Mouse (Mus musculus) CH12.LX (cell line): ENCODE data around the gene Mast3. TPM values are rescaled to one million over a fixed set of nuclear protein-coding genes. Genes with fewer than 3 reads are reported as not detected.

ENCODE experiments used
- DNase-seq: peaks from one replicate; pipeline ENCODE4 v3.0.0-alpha.2; 2013; ENCODE audit errors: extremely low read depth
- H3K27ac ChIP-seq: 2 replicates; pipeline ENCODE4 v1.5.1; 2012; ENCODE audit warnings: low read depth, mild to moderate bottlenecking, control low read depth, moderate library complexity; ENCODE audit not compliant: insufficient read depth
- H3K27me3 ChIP-seq: replicated peaks from 2 replicates; pipeline ENCODE3; 2012; ENCODE audit warnings: inconsistent platforms
- H3K36me3 ChIP-seq, 2 experiments: replicated peaks in 1 of 2; 2 replicates each; pipeline versions ENCODE3 to v1.6.1; 2012; ENCODE audit warnings: inconsistent platforms in 1 of 2, low read length in 1 of 2, mild to moderate bottlenecking in 1 of 2, mixed read lengths in 1 of 2, moderate library complexity in 1 of 2; ENCODE audit not compliant: control insufficient read depth in 1 of 2, insufficient read depth in 1 of 2
- H3K4me1 ChIP-seq, 2 experiments: 2 replicates each; pipeline ENCODE4 v1.6.1; 2012; ENCODE audit warnings: inconsistent platforms in 1 of 2, moderate library complexity in 1 of 2; ENCODE audit not compliant: insufficient read depth in 2 of 2, control insufficient read depth in 1 of 2
- H3K4me2 ChIP-seq: 2 replicates; pipeline ENCODE4 v1.6.1; 2012; ENCODE audit warnings: low read depth, mild to moderate bottlenecking, control low read depth; ENCODE audit not compliant: poor library complexity, insufficient read depth, severe bottlenecking
- H3K4me3 ChIP-seq, 3 experiments: fragments of 150-350 bp in 1 of 3; sonication (generic) in 1 of 3; replicated peaks in 1 of 3; 2 replicates each; pipeline versions ENCODE3 to v1.5.1; 2011 to 2012; ENCODE audit warnings: low read depth in 2 of 3, low read length in 2 of 3, mild to moderate bottlenecking in 2 of 3, moderate library complexity in 2 of 3, control low read depth in 1 of 3, improper control_type of control experiment in 1 of 3, inconsistent platforms in 1 of 3, mixed read lengths in 1 of 3; ENCODE audit not compliant: poor library complexity in 1 of 3
- H3K79me2 ChIP-seq: replicated peaks from 2 replicates; pipeline ENCODE4 v1.6.1; 2012; ENCODE audit warnings: mild to moderate bottlenecking, moderate library complexity; ENCODE audit not compliant: control insufficient read depth, poor library complexity, insufficient read depth, severe bottlenecking; ENCODE audit errors: extremely low read depth
- H3K9ac ChIP-seq: 2 replicates; pipeline ENCODE4 v1.6.1; 2012; ENCODE audit warnings: low read depth, mild to moderate bottlenecking, control low read depth, moderate library complexity; ENCODE audit not compliant: insufficient read depth
- H3K9me3 ChIP-seq: replicated peaks from 2 replicates; pipeline ENCODE3; 2012; ENCODE audit warnings: low read length, inconsistent platforms, mixed read lengths
- CHD1 ChIP-seq: IDR thresholded peaks from 2 replicates; pipeline ENCODE4 v1.6.1; 2012; ENCODE audit warnings: low read depth, low read length, improper control_type of control experiment, inconsistent platforms
- CHD2 ChIP-seq: IDR thresholded peaks from 2 replicates; pipeline ENCODE4 v1.6.1; 2011; ENCODE audit warnings: low read length, improper control_type of control experiment
- CTCF ChIP-seq, 2 experiments: IDR thresholded peaks in 1 of 2; conservative IDR thresholded peaks in 1 of 2; 2 replicates each; pipeline ENCODE4 v1.5.1; 2011 to 2012; ENCODE audit warnings: low read depth in 2 of 2, low read length in 2 of 2, improper control_type of control experiment in 1 of 2, inconsistent platforms in 1 of 2, mild to moderate bottlenecking in 1 of 2, moderate library complexity in 1 of 2
- E2F4 ChIP-seq: IDR thresholded peaks from 2 replicates; pipeline ENCODE4 v1.6.1; 2011; ENCODE audit warnings: low read depth, low read length, improper control_type of control experiment; ENCODE audit not compliant: insufficient replicate concordance
- ELF1 ChIP-seq: IDR thresholded peaks from 2 replicates; pipeline ENCODE4 v1.6.1; 2014; ENCODE audit warnings: low read depth, mild to moderate bottlenecking, inconsistent platforms, low read length, improper control_type of control experiment
- GABPA ChIP-seq: IDR thresholded peaks from 2 replicates; pipeline ENCODE4 v1.6.1; 2012; ENCODE audit warnings: low read depth, low read length, improper control_type of control experiment, inconsistent platforms; ENCODE audit not compliant: insufficient replicate concordance
- HCFC1 ChIP-seq: IDR thresholded peaks from 2 replicates; pipeline ENCODE4 v1.6.1; 2012; ENCODE audit warnings: low read depth, mild to moderate bottlenecking, inconsistent platforms, low read length, improper control_type of control experiment
- JUN ChIP-seq: IDR thresholded peaks from 2 replicates; pipeline ENCODE4 v1.6.1; 2011; ENCODE audit warnings: low read depth, mild to moderate bottlenecking, low read length, improper control_type of control experiment, moderate library complexity; ENCODE audit not compliant: insufficient read depth
- JUND ChIP-seq: conservative IDR thresholded peaks from 2 replicates; pipeline ENCODE4 v1.6.1; 2011; ENCODE audit warnings: low read depth, low read length, improper control_type of control experiment
- KAT2A ChIP-seq: IDR thresholded peaks from 2 replicates; pipeline ENCODE4 v1.6.1; 2012; ENCODE audit warnings: low read length, improper control_type of control experiment, inconsistent platforms; ENCODE audit not compliant: insufficient replicate concordance
- MAX ChIP-seq: IDR thresholded peaks from 2 replicates; pipeline ENCODE4 v1.6.1; 2011; ENCODE audit warnings: low read length, improper control_type of control experiment
- MEF2A ChIP-seq: IDR thresholded peaks from 2 replicates; pipeline ENCODE4 v1.6.1; 2014; ENCODE audit warnings: low read depth, mild to moderate bottlenecking, inconsistent platforms, low read length, improper control_type of control experiment, borderline replicate concordance
- MXI1 ChIP-seq: IDR thresholded peaks from 2 replicates; pipeline ENCODE4 v1.6.1; 2011; ENCODE audit warnings: mild to moderate bottlenecking, low read depth, low read length, improper control_type of control experiment
- MYC ChIP-seq: IDR thresholded peaks from 2 replicates; pipeline ENCODE4 v1.6.1; 2011; ENCODE audit warnings: low read depth, mild to moderate bottlenecking, improper control_type of control experiment, low read length
- NELFE ChIP-seq: IDR thresholded peaks from 2 replicates; pipeline ENCODE4 v1.6.1; 2011; ENCODE audit warnings: low read depth, low read length, improper control_type of control experiment
- NRF1 ChIP-seq: IDR thresholded peaks from 2 replicates; pipeline ENCODE4 v1.6.1; 2014; ENCODE audit warnings: low read depth, mild to moderate bottlenecking, inconsistent platforms, low read length, improper control_type of control experiment, moderate library complexity
- POLR2A ChIP-seq: IDR thresholded peaks from 2 replicates; pipeline ENCODE4 v1.6.1; 2011; ENCODE audit warnings: low read depth, mild to moderate bottlenecking, improper control_type of control experiment, low read length
- POLR2AphosphoS2 ChIP-seq: IDR thresholded peaks from 2 replicates; pipeline ENCODE4 v1.6.1; 2011; ENCODE audit warnings: low read depth, low read length, improper control_type of control experiment
- RAD21 ChIP-seq: IDR thresholded peaks from 2 replicates; pipeline ENCODE4 v1.6.1; 2011; ENCODE audit warnings: low read depth, mild to moderate bottlenecking, low read length, improper control_type of control experiment, moderate library complexity
- TBP ChIP-seq: conservative IDR thresholded peaks from 2 replicates; pipeline ENCODE4 v1.6.1; 2011; ENCODE audit warnings: low read depth, low read length, improper control_type of control experiment
- UBTF ChIP-seq: IDR thresholded peaks from 2 replicates; pipeline ENCODE4 v1.6.1; 2012; ENCODE audit warnings: low read depth, mild to moderate bottlenecking, inconsistent platforms, low read length, improper control_type of control experiment, moderate library complexity
- ZMIZ1 ChIP-seq: IDR thresholded peaks from 2 replicates; pipeline ENCODE4 v1.6.1; 2012; ENCODE audit warnings: low read depth, mild to moderate bottlenecking, inconsistent platforms, low read length, improper control_type of control experiment
- dilution Hi-C: fragments of 300-500 bp; cut with MboI; formaldehyde crosslinking; loops from 2 replicates; pipeline ENCODE4 v1.14.3; 2020; ENCODE audit warnings: low sequenced_read_pairs; ENCODE audit not compliant: extremely low pct_unique_long_range_greater_than_20kb, extremely low pct_ligation_motif_present
- in situ Hi-C: fragments of 300-500 bp; cut with MboI; formaldehyde crosslinking; loops from 3 replicates; pipeline ENCODE4 v1.14.3; 2019; ENCODE audit warnings: low sequenced_read_pairs, low pct_ligation_motif_present, low pct_unique_long_range_greater_than_20kb, mixed read lengths
- polyA plus RNA-seq: library from polyadenylated mRNA; unstranded; fragments of >175 nt; gene quantifications from 2 replicates; pipeline ENCODE4 v1.2.1, GENCODE M21; 2012; ENCODE audit warnings: low read depth; ENCODE audit not compliant: insufficient read length
- total RNA-seq, 2 experiments: library from RNA; depleted of rRNA; stranded (reverse); fragments of 300-350 nt in 1 of 2; fragments of >200 nt in 1 of 2; gene quantifications; 2 replicates each; pipeline ENCODE4 v1.2.3; 2012 to 2014

The Mast3 gene
- total and polyA plus RNA-seq, 3 experiments = 7.0 to 23.4 (median 11.6) TPM

- TF ChIP-seq GABPA (no peak), ZMIZ1 (no peak)
- TF ChIP-seq, all 38 proteins: peak for 5
Observed at GRCm38 (mm10) chr8:70821399-70821962, 16.6 kb upstream of the Mast3 start (continued).

DNA sequence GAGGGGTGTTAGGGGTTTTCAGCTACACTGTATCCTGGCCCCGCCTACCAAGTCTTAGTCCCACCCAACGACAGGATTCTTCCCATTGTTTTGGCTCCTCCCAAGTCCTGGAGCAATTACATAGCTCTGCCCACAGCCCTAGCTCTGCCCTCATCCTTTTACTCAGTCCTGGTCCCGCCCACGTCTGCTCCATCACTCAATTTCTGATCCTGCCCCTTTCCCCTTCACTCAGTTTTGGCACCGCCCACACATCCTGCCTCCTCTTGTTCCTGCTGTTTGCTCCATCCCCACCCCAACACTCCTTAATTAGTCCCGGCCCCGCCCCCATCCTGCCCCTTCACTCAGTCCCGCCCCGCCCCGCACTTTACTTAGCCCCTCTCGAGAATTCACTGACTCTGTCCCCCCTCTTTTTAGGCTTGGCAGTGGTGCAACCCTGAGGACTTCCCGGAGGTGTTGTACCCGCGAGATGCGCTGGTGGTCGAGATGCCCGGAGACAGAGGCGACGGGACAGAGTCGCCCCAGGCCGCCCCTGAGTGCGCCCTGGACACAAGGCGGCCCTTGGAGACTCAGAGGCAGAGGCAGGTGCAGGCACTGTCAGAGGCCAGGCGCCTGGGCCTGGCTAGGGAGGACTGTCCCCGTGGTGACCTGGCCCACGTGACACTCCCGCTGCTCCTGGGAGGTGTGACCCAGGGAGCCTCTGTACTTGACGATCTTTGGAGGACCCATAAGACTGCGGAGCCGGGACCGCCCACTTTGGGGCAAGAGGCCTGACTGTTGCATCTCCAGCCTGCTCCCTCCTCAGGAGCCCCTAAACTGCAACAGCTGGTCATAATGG, 15.5 kb upstream of the Mast3 start:
- no peaks in the 10 kb centered on the region for H3K9me3 ChIP-seq
- in situ Hi-C loops = no loop called here
- H3K27ac ChIP-seq = no peak overlapping the region
- peaks cover 40 to 60% of the 10 kb centered on the region in 2 experiments for H3K36me3 ChIP-seq
- no peaks in the 10 kb centered on the region for H3K27me3 ChIP-seq
- TF ChIP-seq POLR2A (no peak), KAT2A (no peak), MXI1 (no peak), CHD1 (no peak), NELFE (no peak), TBP (no peak), UBTF (no peak), ELF1 (no peak), JUN (no peak), MAX (no peak), CTCF (conservative IDR thresholded peaks at IDR 0.05 in 1 of 2, IDR thresholded peaks at IDR 0.05 in 1 of 2; ENCODE audit: low read depth in 2 of 2, low read length in 2 of 2) (no peak), JUND (no peak), MEF2A (no peak), RAD21 (no peak), POLR2AphosphoS2 (no peak), CHD2 (no peak), HCFC1 (no peak), NRF1 (no peak), MYC (no peak), E2F4 (no peak)
- TF ChIP-seq, all 38 proteins: peak for 0
- H3K4me2 ChIP-seq = no peak overlapping the region
- H3K4me1 ChIP-seq = no peaks in the 10 kb centered on the region
- dilution Hi-C loops = no loop called here
- no peaks in the 10 kb centered on the region for H3K79me2 ChIP-seq
- H3K4me3 ChIP-seq = no peak overlapping the region
- no peak for DNase-seq
- no peak overlapping the region for H3K9ac ChIP-seq
